Mouse (Mus musculus) liver, postnatal 0 days (tissue): Measurements from ENCODE around the gene Hsd17b14. TPM values are rescaled to one million over a fixed set of nuclear protein-coding genes. Genes with fewer than 3 reads are reported as not detected.
"Not testable (repeated sequence)": the region's sequence is repeated elsewhere in the genome, so short reads cannot be mapped to it uniquely, and the experiment has no call there.

Source experiments
- ATAC-seq: fragments of 200-750 bp; cut with Nextera tagmentation; 2 replicates; pipeline ENCODE4 v1.8.0; 2017; ENCODE audit warnings: mild to moderate bottlenecking, moderate library complexity
- DNase-seq: peaks from one replicate; pipeline ENCODE4 v3.0.0-alpha.2; 2016
- H3K27ac ChIP-seq: fragments of 300-500 bp; sonication (generic); 2 replicates; pipeline ENCODE4 v1.5.1; 2014; ENCODE audit warnings: antibody characterized with exemption, moderate library complexity, mild to moderate bottlenecking, low read depth
- H3K27me3 ChIP-seq: fragments of 300-500 bp; sonication (generic); 2 replicates; pipeline ENCODE4 v1.6.1; 2014; ENCODE audit warnings: low read length, control low read depth, mixed read lengths; ENCODE audit not compliant: insufficient read depth
- H3K36me3 ChIP-seq: fragments of 300-500 bp; sonication (generic); replicated peaks from 2 replicates; pipeline ENCODE4 v1.6.1; 2014; ENCODE audit warnings: mild to moderate bottlenecking, control low read depth, low read length, moderate library complexity, mixed read lengths; ENCODE audit not compliant: insufficient read depth
- H3K4me1 ChIP-seq: fragments of 300-500 bp; sonication (generic); 2 replicates; pipeline ENCODE4 v1.6.1; 2014; ENCODE audit warnings: antibody characterized with exemption, mild to moderate bottlenecking, control low read depth; ENCODE audit not compliant: insufficient read depth
- H3K4me2 ChIP-seq: fragments of 300-500 bp; sonication (generic); 2 replicates; pipeline ENCODE4 v1.6.1; 2014; ENCODE audit warnings: low read depth, mild to moderate bottlenecking, low read length, moderate library complexity, mixed read lengths
- H3K4me3 ChIP-seq: fragments of 300-500 bp; sonication (generic); 2 replicates; pipeline ENCODE4 v1.5.1; 2014; ENCODE audit warnings: low read depth, low read length
- H3K9ac ChIP-seq: fragments of 300-500 bp; sonication (generic); replicated peaks from 2 replicates; pipeline ENCODE4 v1.6.1; 2014; ENCODE audit warnings: mild to moderate bottlenecking, moderate library complexity
- H3K9me3 ChIP-seq: fragments of 300-500 bp; sonication (generic); 2 replicates; pipeline ENCODE4 v1.6.1; 2016; ENCODE audit warnings: mild to moderate bottlenecking, control low read depth, low read length, mixed read lengths
- CTCF ChIP-seq: sonication (generic); IDR thresholded peaks from 2 replicates; pipeline ENCODE4 v1.5.1; 2016; ENCODE audit warnings: antibody characterized with exemption, low read depth
- EP300 ChIP-seq: IDR thresholded peaks from 2 replicates; pipeline ENCODE4 v1.6.1; 2016; ENCODE audit warnings: antibody characterized with exemption, low read depth, mild to moderate bottlenecking
- WGBS: fragments of 180-500 bp; shearing (Covaris S2); extraction: QIAGEN DNeasy Blood & Tissue Kit; methylation state at CpG from one replicate; pipeline ENCODE4 v1.1.7; 2014; ENCODE audit not compliant: insufficient replicate concordance; 5-methylcytosine and 5-hydroxymethylcytosine counted together
- polyA plus RNA-seq: library from polyadenylated mRNA; unstranded; fragments of >200 nt; fragmentation: Nextera tagmentation; extraction: Ambion mirVana; gene quantifications from 2 replicates; pipeline ENCODE4 v1.2.1, GENCODE M21; 2015

Hsd17b14 gene
- polyA plus RNA-seq, 1 experiment from 2014 or later = 0.62 TPM

DNA sequence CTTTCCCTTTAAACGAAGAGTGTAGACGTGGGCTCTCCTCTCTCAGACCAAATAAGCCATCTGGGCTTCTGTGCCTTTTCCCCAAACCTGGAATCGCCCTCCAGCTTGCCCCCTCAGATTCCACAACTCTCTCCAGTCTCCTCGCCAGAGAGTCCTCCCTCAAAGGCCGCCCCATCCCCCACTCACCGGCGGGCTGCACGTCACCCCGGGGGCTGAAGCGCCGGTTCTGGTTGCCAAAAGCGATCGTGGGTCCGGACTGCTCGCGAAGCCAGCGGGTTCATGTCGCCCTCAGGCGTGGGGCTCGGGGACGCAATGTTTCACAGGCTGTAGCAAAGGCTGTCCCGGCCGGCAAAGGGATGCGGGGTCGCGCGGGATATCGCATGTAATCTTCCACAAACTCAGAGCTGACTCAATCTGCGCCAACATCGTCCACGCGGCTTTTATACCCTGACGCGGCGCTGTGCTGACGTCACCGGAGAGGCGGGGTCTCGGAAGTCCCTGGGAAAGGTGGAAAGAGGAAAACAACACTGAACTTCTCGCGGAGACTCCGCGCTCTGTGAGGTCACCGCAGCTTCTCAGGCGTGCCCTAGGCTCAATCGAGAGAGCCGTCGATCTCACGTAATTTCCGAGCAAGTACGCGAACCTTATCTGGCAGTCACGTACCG, 28.8 kb upstream of the Hsd17b14 start, which contains the start of the genes Ppp1r15a and Plekha4:
Gene Ppp1r15a (minus strand): TSS at position 460 of the 665 bp plus-strand sequence.
Gene Plekha4 (plus strand): TSS at position 522 of the 665 bp plus-strand sequence.
- peaks cover 23% of the 10 kb centered on the region for H3K36me3 ChIP-seq
- peak within 1 kb of the TSS; percentile 98 for H3K27ac ChIP-seq
- H3K4me2 ChIP-seq = peak within 1 kb of the TSS; percentile 73
- 0 out of 2 replicates have a peak, but pooled peaks have one; percentile 7 for TF ChIP-seq CTCF
- TF ChIP-seq EP300 = peak; percentile 58
- peak within 1 kb of the TSS; percentile 96 for H3K9ac ChIP-seq
- H3K4me1 ChIP-seq = peaks cover 30% of the 10 kb centered on the region
- peak; percentile 97 for DNase-seq
- no peaks in the 10 kb centered on the region for H3K9me3 ChIP-seq
- ATAC-seq = peak; percentile 84
- WGBS = under 1% methylated on average over 54 of the region's 54 CpGs
- no peaks in the 10 kb centered on the region for H3K27me3 ChIP-seq
- H3K4me3 ChIP-seq = peak within 1 kb of the TSS; percentile 86

DNA sequence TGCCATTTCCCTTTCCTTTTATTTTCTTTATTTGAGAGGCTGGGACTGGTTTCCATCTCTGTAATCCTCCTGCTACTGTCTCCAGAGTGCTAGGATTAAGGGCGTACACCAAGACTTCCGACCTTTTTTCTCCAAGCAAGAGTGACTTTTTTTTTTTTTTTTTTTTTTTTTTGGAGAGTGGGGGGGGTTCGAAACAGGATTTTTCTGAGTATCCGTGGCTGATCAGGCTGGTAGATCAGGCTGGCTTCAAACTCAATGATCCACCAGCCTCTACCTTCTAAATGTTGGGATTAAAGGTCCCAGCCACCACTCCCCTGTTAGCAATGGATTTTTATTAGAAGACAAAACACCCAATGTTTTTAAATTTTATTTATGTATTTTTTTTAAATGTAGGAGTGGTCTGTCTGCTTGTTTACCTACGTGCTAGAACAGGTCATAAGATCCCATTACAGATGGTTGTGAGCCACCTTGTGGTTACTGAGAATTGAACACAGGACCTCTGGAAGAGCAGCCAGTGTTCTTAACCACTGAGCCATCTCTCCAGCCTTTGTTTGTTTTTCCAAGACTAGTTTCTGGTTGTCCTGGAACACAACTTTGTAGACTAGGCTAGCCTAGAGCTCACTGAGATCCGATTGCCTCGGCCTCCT, 28.1 kb upstream of the Hsd17b14 start:
- 17% methylated on average over 7 of the region's 7 CpGs for WGBS
- H3K27ac ChIP-seq = peak overlapping the region; percentile 98
- peak overlapping the region; percentile 73 for H3K4me2 ChIP-seq
- DNase-seq = no peak
- H3K4me1 ChIP-seq = peaks cover 28% of the 10 kb centered on the region
- H3K9me3 ChIP-seq = no peaks in the 10 kb centered on the region
- H3K36me3 ChIP-seq = peaks cover 23% of the 10 kb centered on the region
- no peak for TF ChIP-seq EP300
- peak; percentile 74 for TF ChIP-seq CTCF
- no peaks in the 10 kb centered on the region for H3K27me3 ChIP-seq
- no peak; the same call in 1 of the 2 replicates for ATAC-seq
- H3K9ac ChIP-seq = peak overlapping the region; percentile 96
- peak overlapping the region; percentile 86 for H3K4me3 ChIP-seq

DNA sequence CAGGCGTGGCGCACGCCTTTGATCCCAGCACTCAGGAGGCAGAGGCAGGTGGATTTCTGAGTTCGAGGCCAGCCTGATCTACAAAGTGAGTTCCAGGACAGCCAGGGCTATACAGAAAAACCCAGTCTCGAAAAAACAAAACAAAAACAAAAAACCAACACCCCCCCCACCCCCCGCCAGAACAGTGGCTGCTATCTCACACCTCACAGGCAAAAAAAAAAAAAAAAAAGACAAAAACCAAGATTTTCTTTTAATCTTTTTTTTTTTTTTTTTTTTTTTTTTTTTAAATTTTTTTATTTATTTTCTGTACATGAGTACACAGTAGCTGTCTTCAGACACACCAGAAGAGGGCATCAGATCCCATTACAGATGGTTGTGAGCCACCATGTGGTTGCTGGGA, 27.5 kb upstream of the Hsd17b14 start:
- WGBS = 76% methylated on average over 6 of the region's 6 CpGs
- not testable (repeated sequence) for DNase-seq, H3K9me3 ChIP-seq, H3K27me3 ChIP-seq, ATAC-seq
- peak overlapping the region; percentile 96 for H3K9ac ChIP-seq
- H3K27ac ChIP-seq = peak overlapping the region; percentile 98
- peaks cover 28% of the 10 kb centered on the region for H3K4me1 ChIP-seq
- peaks cover 22% of the 10 kb centered on the region for H3K36me3 ChIP-seq
- peak overlapping the region; percentile 73 for H3K4me2 ChIP-seq
- H3K4me3 ChIP-seq = peak overlapping the region; percentile 86

DNA sequence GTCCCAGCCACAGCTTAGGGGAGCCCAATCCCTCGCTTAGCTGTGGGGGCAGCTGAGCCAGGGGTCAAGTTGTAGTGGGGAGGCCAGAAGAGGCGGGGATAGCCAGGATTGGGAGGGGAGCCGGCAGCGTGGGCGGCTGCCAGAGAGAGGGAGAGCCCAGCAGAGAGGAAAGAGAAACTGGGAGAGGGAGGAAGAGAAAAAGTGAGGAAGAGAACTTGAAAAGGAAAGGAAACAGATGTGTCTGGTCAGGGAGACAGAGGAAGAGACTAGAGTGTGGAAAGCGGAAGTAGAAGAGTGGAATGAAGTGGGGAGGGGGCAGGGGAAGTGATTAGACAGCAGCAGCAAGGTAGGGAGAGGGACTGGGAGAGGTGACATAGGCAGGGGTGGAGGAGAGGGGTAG, 25.2 kb upstream of the Hsd17b14 start:
- Histone ChIP-seq H3K9me3 (no peaks in the 10 kb centered on the region), H3K36me3 (peaks cover 3% of the 10 kb centered on the region; the same call in 1 of the 2 replicates), H3K27me3 (no peaks in the 10 kb centered on the region), H3K4me2 (no peak overlapping the region; the same call in 1 of the 2 replicates), H3K9ac (no peak overlapping the region), H3K4me3 (no peak overlapping the region), H3K27ac (no peak overlapping the region), H3K4me1 (peaks cover 17% of the 10 kb centered on the region)
- DNase-seq (no peak), ATAC-seq (no peak)
- TF ChIP-seq EP300 (no peak), CTCF (no peak)
- 4% methylated on average over 6 of the region's 6 CpGs for WGBS

DNA sequence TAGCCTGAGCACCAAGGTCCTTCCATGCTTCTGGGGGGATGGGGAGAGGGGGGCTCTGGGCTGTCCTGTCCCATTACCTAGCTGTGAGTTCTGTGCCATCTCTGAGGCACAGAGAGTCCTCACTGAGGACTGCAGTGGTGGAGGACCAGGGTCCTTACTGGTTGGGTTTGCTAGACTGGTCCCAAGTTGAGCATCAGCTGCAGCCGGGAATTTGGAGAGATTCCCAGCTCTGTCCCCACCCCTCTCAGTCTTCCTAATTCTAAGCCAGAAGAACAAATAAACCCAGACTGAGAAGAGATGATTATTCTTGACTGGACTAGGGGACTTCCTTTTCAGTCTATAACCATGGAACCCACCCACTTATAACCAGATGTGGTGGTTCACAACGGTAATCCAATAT, 24.1 kb upstream of the Hsd17b14 start:
- 45% methylated on average over 2 of the region's 2 CpGs for WGBS

DNA sequence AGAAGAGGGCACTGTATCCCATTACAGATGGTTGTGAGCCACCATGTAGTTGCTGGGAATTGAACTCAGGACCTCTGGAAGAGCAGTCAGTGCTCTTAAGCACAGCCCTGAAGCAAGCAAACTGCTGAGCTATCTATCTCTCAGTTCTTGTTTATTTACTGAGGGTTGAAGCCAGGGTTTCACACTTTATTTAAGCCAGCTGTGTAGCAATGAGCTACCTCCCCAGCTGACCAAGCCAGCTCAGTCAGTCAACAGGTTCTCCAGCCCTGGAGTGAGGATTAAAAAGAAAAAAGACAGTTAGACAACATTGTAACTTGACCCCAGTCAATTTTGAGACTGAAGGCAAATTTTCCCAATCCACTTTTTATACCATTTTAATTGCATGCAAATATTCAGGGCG, 19.0 kb upstream of the Hsd17b14 start:
- no peak for DNase-seq
- Histone ChIP-seq H3K27ac (no peak overlapping the region), H3K27me3 (no peaks in the 10 kb centered on the region), H3K9ac (no peak overlapping the region), H3K4me3 (no peak overlapping the region), H3K36me3 (no peaks in the 10 kb centered on the region), H3K4me1 (peaks cover 17% of the 10 kb centered on the region), H3K4me2 (no peak overlapping the region), H3K9me3 (no peaks in the 10 kb centered on the region)
- WGBS = 74% methylated on average over 1 of the region's 1 CpGs
- ATAC-seq = no peak
- TF ChIP-seq EP300 (no peak), CTCF (0 out of 2 replicates have a peak, but pooled peaks have one; percentile 24)

More for the DNA sequence above, 24.1 kb upstream of the Hsd17b14 start:
- H3K27me3 ChIP-seq = no peaks in the 10 kb centered on the region
- no peak overlapping the region for H3K9ac ChIP-seq
- H3K4me2 ChIP-seq = no peak overlapping the region
- H3K4me1 ChIP-seq = peaks cover 14% of the 10 kb centered on the region
- H3K36me3 ChIP-seq = no peaks in the 10 kb centered on the region
- TF ChIP-seq EP300 = no peak
- no peak for TF ChIP-seq CTCF
- DNase-seq (no peak), ATAC-seq (no peak)
- no peak overlapping the region for H3K27ac ChIP-seq
- H3K4me3 ChIP-seq = no peak overlapping the region
- H3K9me3 ChIP-seq = no peaks in the 10 kb centered on the region
